Comparison of ENCODE assay signal across 8 mouse cellular contexts in genomic region chr6:39205650-39206580, GRCm38 (mm10). TPM values are rescaled to one million over a fixed set of nuclear protein-coding genes. Genes with fewer than 3 reads are reported as not detected.
DNase-seq lines count a peak whose midpoint lies in the region; ATAC-seq lines count a peak whose summit lies in the region.

No protein-coding gene starts in this region.

- H3K9me3 ChIP-seq in heart, embryonic 13.5 days, result no peaks in the 10 kb centered on the region
- H3K9me3 ChIP-seq in limb, embryonic 11.5 days (ENCODE audit: control insufficient read depth, low read length), result no peaks in the 10 kb centered on the region
- H3K9me3 ChIP-seq in midbrain, embryonic 12.5 days, result no peaks in the 10 kb centered on the region

- H3K27ac ChIP-seq in heart, embryonic 13.5 days (replicated peaks), result peak overlapping the region; percentile 98
- H3K27ac ChIP-seq in limb, embryonic 11.5 days (replicated peaks; ENCODE audit: low read depth, low read length), result peak overlapping the region; percentile 96
- H3K27ac ChIP-seq in midbrain, embryonic 12.5 days (replicated peaks), result peak overlapping the region; percentile 97

- peaks cover 26% of the 10 kb centered on the region for H3K4me1 ChIP-seq in heart, embryonic 13.5 days
- H3K4me1 ChIP-seq in limb, embryonic 11.5 days (ENCODE audit: control insufficient read depth, insufficient read depth, low read length), result no peaks in the 10 kb centered on the region
- peaks cover 5% of the 10 kb centered on the region for H3K4me1 ChIP-seq in midbrain, embryonic 12.5 days

- ATAC-seq in CD4-positive, CD25-positive, alpha-beta regulatory T cell, adult 4 months, result peak; percentile 9
- peak; percentile 29 for ATAC-seq in heart, embryonic 13.5 days (ENCODE audit: extremely low read depth, insufficient number of reproducible peaks, low FRiP score, low TSS enrichment)
- ATAC-seq in limb, embryonic 11.5 days (ENCODE audit: insufficient number of reproducible peaks, low FRiP score, low TSS enrichment, low read depth), result peak; percentile 61
- peak; percentile 66 for ATAC-seq in midbrain, embryonic 12.5 days (ENCODE audit: low FRiP score, low read depth)

- H3K36me3 ChIP-seq in heart, embryonic 13.5 days, result no peaks in the 10 kb centered on the region
- H3K36me3 ChIP-seq in limb, embryonic 11.5 days (ENCODE audit: control insufficient read depth, insufficient read depth, low read length), result no peaks in the 10 kb centered on the region
- no peaks in the 10 kb centered on the region for H3K36me3 ChIP-seq in midbrain, embryonic 12.5 days

- DNase-seq in B cell, adult 2 months, result peak; percentile 66 to 68
- peak; percentile 26 to 42 for DNase-seq in cerebellum, postnatal 36 days
- no peak for DNase-seq in limb, embryonic 11.5 days (ENCODE audit: low spot score)
- DNase-seq in spleen, postnatal 14 days (ENCODE audit: low spot score in 2 of 2), result peak; percentile 18 to 44
- no peak for DNase-seq in Muller cell, postnatal 12 days (ENCODE audit: inconsistent ontology term)

- peak overlapping the region; percentile 98 for H3K9ac ChIP-seq in heart, embryonic 13.5 days
- peak overlapping the region; percentile 89 for H3K9ac ChIP-seq in limb, embryonic 11.5 days (ENCODE audit: low read length)
- H3K9ac ChIP-seq in midbrain, embryonic 12.5 days (replicated peaks), result peak overlapping the region; percentile 96

- H3K27me3 ChIP-seq in heart, embryonic 13.5 days (replicated peaks), result no peaks in the 10 kb centered on the region
- no peaks in the 10 kb centered on the region for H3K27me3 ChIP-seq in limb, embryonic 11.5 days (ENCODE audit: control insufficient read depth, insufficient read depth, low read length)
- no peaks in the 10 kb centered on the region for H3K27me3 ChIP-seq in midbrain, embryonic 12.5 days

- WGBS in heart, embryonic 13.5 days, result under 1% methylated on average over 90 of the region's 121 CpGs
- WGBS in limb, embryonic 11.5 days, result under 1% methylated on average over 97 of the region's 121 CpGs
- under 1% methylated on average over 106 of the region's 121 CpGs for WGBS in midbrain, embryonic 12.5 days

- peak overlapping the region; percentile 92 for H3K4me3 ChIP-seq in heart, embryonic 13.5 days
- H3K4me3 ChIP-seq in limb, embryonic 11.5 days (ENCODE audit: low read depth, low read length), result peak overlapping the region; percentile 92
- peak overlapping the region; percentile 90 for H3K4me3 ChIP-seq in midbrain, embryonic 12.5 days

- peak overlapping the region; percentile 83 for H3K4me2 ChIP-seq in heart, embryonic 13.5 days
- peak overlapping the region; percentile 65 for H3K4me2 ChIP-seq in limb, embryonic 11.5 days (ENCODE audit: low read depth, severe bottlenecking)
- peak overlapping the region; percentile 81 for H3K4me2 ChIP-seq in midbrain, embryonic 12.5 days (replicated peaks)

RNA-seq across cellular contexts. Expression of gene Kdm7a, which starts 0.7 kb away (rescaled TPM):
- polyA plus RNA-seq in CD4-positive, CD25-positive, alpha-beta regulatory T cell, adult 4 months (2017; shearing (Covaris generic)), result 10 to 100 TPM; 10.2 to 13.6 TPM
- polyA plus RNA-seq in heart, embryonic 13.5 days (2015; fragmentation: Nextera tagmentation; extraction: Ambion mirVana), result 3.6 and 3.7 TPM in 2 replicates
- 10.7 and 11.8 TPM in 2 replicates for polyA plus RNA-seq in limb, embryonic 11.5 days (2014; fragmentation: Nextera tagmentation; extraction: Ambion mirVana)
- polyA plus RNA-seq in midbrain, embryonic 12.5 days (2016; fragmentation: Nextera tagmentation; extraction: Ambion mirVana), result 21.4 and 23.0 TPM in 2 replicates

Comparison
In these comparisons a context has a peak if more than half of its experiments do, and no peak if none do; other contexts are left out.
1. DNase-seq: peak in B cell, adult 2 months (2 of 2), cerebellum, postnatal 36 days (2 of 2) and spleen, postnatal 14 days (2 of 2); none in limb, embryonic 11.5 days (single experiment) and Muller cell, postnatal 12 days (single experiment).
2. ATAC-seq: peak in every context shown above with its lines; median percentile 66 in midbrain, embryonic 12.5 days; 61 in limb, embryonic 11.5 days; 29 in heart, embryonic 13.5 days; 9 in CD4-positive, CD25-positive, alpha-beta regulatory T cell, adult 4 months.
3. Peak in every context shown above with its lines, with median percentiles within 50 percentile points of each other: H3K27ac ChIP-seq, H3K4me2 ChIP-seq, H3K4me3 ChIP-seq and H3K9ac ChIP-seq.